ENCODE assay signal across 25 mouse cellular contexts in genomic region chr3:20353598-20353997, GRCm38 (mm10). TPM values are rescaled to one million over a fixed set of nuclear protein-coding genes. Genes with fewer than 3 reads are reported as not detected.
DNase-seq lines count a peak whose midpoint lies in the region; ATAC-seq and TF ChIP-seq lines count a peak whose summit lies in the region.
"Had no signal": no experiment of that assay in that cellular context is flagged by ENCODE, and none has a peak within 500 bp of the region (broad histone marks: within the 10 kb centered on the region; RNA-seq: fewer than 3 reads in every experiment).

No protein-coding gene starts in this region.

- H3K9me3 ChIP-seq in hindbrain, postnatal 0 days (ENCODE audit: low read length), result no peaks in the 10 kb centered on the region
- H3K9me3 ChIP-seq in hindbrain, embryonic 16.5 days (ENCODE audit: control insufficient read depth, low read length), result no peaks in the 10 kb centered on the region
- H3K9me3 ChIP-seq in lung, embryonic 16.5 days (ENCODE audit: control insufficient read depth, low read length), result no peaks in the 10 kb centered on the region
- no peaks in the 10 kb centered on the region for H3K9me3 ChIP-seq in stomach, embryonic 15.5 days
- H3K9me3 ChIP-seq: embryonic facial prominence, embryonic 12.5 days; forebrain, embryonic 12.5 days; heart, embryonic 12.5 days; hindbrain, embryonic 10.5 days had no signal

- no peak for TF ChIP-seq CTCF in hindbrain, postnatal 0 days (IDR thresholded peaks at IDR 0.05; ENCODE audit: low read depth)

- H3K27me3 ChIP-seq in hindbrain, postnatal 0 days (ENCODE audit: insufficient read depth, low read length), result no peaks in the 10 kb centered on the region
- no peaks in the 10 kb centered on the region for H3K27me3 ChIP-seq in hindbrain, embryonic 16.5 days (replicated peaks; ENCODE audit: control insufficient read depth, insufficient read depth, low read length)
- no peaks in the 10 kb centered on the region for H3K27me3 ChIP-seq in lung, embryonic 16.5 days (ENCODE audit: control insufficient read depth, insufficient read depth, low read depth, low read length)
- H3K27me3 ChIP-seq in stomach, embryonic 15.5 days (replicated peaks), result no peaks in the 10 kb centered on the region
- H3K27me3 ChIP-seq: CH12.LX; embryonic facial prominence, embryonic 12.5 days; forebrain, embryonic 12.5 days; heart, embryonic 12.5 days had no signal

- no peak overlapping the region for H3K9ac ChIP-seq in hindbrain, postnatal 0 days (replicated peaks; ENCODE audit: low read length)
- H3K9ac ChIP-seq in hindbrain, embryonic 16.5 days (ENCODE audit: low read depth, low read length), result no peak overlapping the region
- no peak overlapping the region for H3K9ac ChIP-seq in lung, embryonic 16.5 days (ENCODE audit: low read length)
- H3K9ac ChIP-seq in stomach, embryonic 15.5 days, result no peak overlapping the region
- H3K9ac ChIP-seq: embryonic facial prominence, embryonic 12.5 days; forebrain, embryonic 12.5 days; heart, embryonic 12.5 days; hindbrain, embryonic 14.5 days had no signal

- no peak overlapping the region for H3K4me2 ChIP-seq in hindbrain, postnatal 0 days (ENCODE audit: low read depth, low read length)
- H3K4me2 ChIP-seq in hindbrain, embryonic 16.5 days (ENCODE audit: low read length), result no peak overlapping the region
- no peak overlapping the region for H3K4me2 ChIP-seq in lung, embryonic 16.5 days (ENCODE audit: low read depth, low read length)
- no peak overlapping the region for H3K4me2 ChIP-seq in stomach, embryonic 15.5 days
- H3K4me2 ChIP-seq: embryonic facial prominence, embryonic 12.5 days; forebrain, embryonic 12.5 days; heart, embryonic 12.5 days; hindbrain, embryonic 14.5 days had no signal

- ATAC-seq in hindbrain, postnatal 0 days, result no peak
- ATAC-seq in hindbrain, embryonic 16.5 days, result no peak
- ATAC-seq in lung, embryonic 16.5 days (ENCODE audit: low read depth), result peak; percentile 51; the same call in 1 of the 2 replicates
- no peak; the same call in 1 of the 2 replicates for ATAC-seq in stomach, embryonic 15.5 days (ENCODE audit: insufficient read depth, low FRiP score, low read depth)

- H3K27ac ChIP-seq in hindbrain, postnatal 0 days, result no peak overlapping the region
- no peak overlapping the region for H3K27ac ChIP-seq in hindbrain, embryonic 16.5 days (ENCODE audit: low read depth, low read length)
- no peak overlapping the region for H3K27ac ChIP-seq in lung, embryonic 16.5 days (ENCODE audit: low read length)
- H3K27ac ChIP-seq in stomach, embryonic 15.5 days, result 0 out of 2 replicates have a peak overlapping the region, but pooled peaks have one; percentile 21
- H3K27ac ChIP-seq: embryonic facial prominence, embryonic 12.5 days; forebrain, embryonic 12.5 days; gastrocnemius, adult 2 months; hindbrain, embryonic 10.5 days; hindbrain, embryonic 14.5 days had no signal

- H3K4me3 ChIP-seq in hindbrain, postnatal 0 days (ENCODE audit: low read length), result no peak overlapping the region
- no peak overlapping the region for H3K4me3 ChIP-seq in hindbrain, embryonic 16.5 days (ENCODE audit: low read length)
- H3K4me3 ChIP-seq in lung, embryonic 16.5 days (ENCODE audit: low read length), result no peak overlapping the region
- H3K4me3 ChIP-seq in stomach, embryonic 15.5 days (replicated peaks), result no peak overlapping the region
- H3K4me3 ChIP-seq: embryonic facial prominence, embryonic 12.5 days; forebrain, embryonic 12.5 days; gastrocnemius, adult 2 months; heart, embryonic 12.5 days; hindbrain, embryonic 10.5 days had no signal

- DNase-seq in hindbrain, postnatal 0 days (ENCODE audit: low spot score), result peak; percentile 28
- DNase-seq in lung, postnatal 14 days, result no peak
- peak; percentile 28 for DNase-seq in NIH3T3 (ENCODE audit: low read depth)
- no peak for DNase-seq in layer of hippocampus, postnatal 14 days (ENCODE audit: low spot score in 2 of 2)
- DNase-seq: adrenal gland, adult 2 months; adrenal gland, postnatal 25 days; cerebellum, adult 2 months; cerebellum, postnatal 14 days; embryo, embryonic 11 days; gastrocnemius, adult 2 months; gastrocnemius, postnatal 25 days had no signal

- no peaks in the 10 kb centered on the region for H3K4me1 ChIP-seq in hindbrain, postnatal 0 days (ENCODE audit: insufficient read depth, low read length)
- no peaks in the 10 kb centered on the region for H3K4me1 ChIP-seq in hindbrain, embryonic 16.5 days (ENCODE audit: control insufficient read depth, insufficient read depth, low read depth, low read length)
- H3K4me1 ChIP-seq in lung, embryonic 16.5 days (replicated peaks; ENCODE audit: control insufficient read depth, insufficient read depth, low read length), result no peaks in the 10 kb centered on the region
- no peaks in the 10 kb centered on the region for H3K4me1 ChIP-seq in stomach, embryonic 15.5 days
- H3K4me1 ChIP-seq: embryonic facial prominence, embryonic 12.5 days; forebrain, embryonic 12.5 days; heart, embryonic 12.5 days; hindbrain, embryonic 10.5 days had no signal

- no peaks in the 10 kb centered on the region for H3K36me3 ChIP-seq in hindbrain, postnatal 0 days (ENCODE audit: insufficient read depth, low read length)
- H3K36me3 ChIP-seq in hindbrain, embryonic 16.5 days (ENCODE audit: control insufficient read depth, insufficient read depth, low read length), result no peaks in the 10 kb centered on the region
- no peaks in the 10 kb centered on the region for H3K36me3 ChIP-seq in lung, embryonic 16.5 days (ENCODE audit: control insufficient read depth, insufficient read depth, low read length)
- H3K36me3 ChIP-seq in stomach, embryonic 15.5 days, result no peaks in the 10 kb centered on the region
- H3K36me3 ChIP-seq: embryonic facial prominence, embryonic 12.5 days; forebrain, embryonic 12.5 days; heart, embryonic 12.5 days; hindbrain, embryonic 10.5 days had no signal

RNA-seq across cellular contexts. Expression of gene Agtr1b, which starts 13.4 kb away (rescaled TPM):
- 0.21 TPM in 1 of 2 replicates, not detected in the other for total RNA-seq in hindbrain, postnatal 0 days (2014; rRNA removed)
- 0.31 and 0.34 TPM in 2 replicates for polyA plus RNA-seq in hindbrain, postnatal 0 days (2015; fragmentation: Nextera tagmentation; extraction: Ambion mirVana)
- 0.30 and 0.46 TPM in 2 replicates for polyA plus RNA-seq in hindbrain, embryonic 16.5 days (2015; fragmentation: Nextera tagmentation; extraction: Ambion mirVana)
- polyA plus RNA-seq in lung, embryonic 16.5 days (2015; fragmentation: Nextera tagmentation; extraction: Ambion mirVana), result 2.2 and 2.8 TPM in 2 replicates
- polyA plus RNA-seq in stomach, embryonic 15.5 days (2015; fragmentation: Nextera tagmentation; extraction: Ambion mirVana), result 2.3 and 3.3 TPM in 2 replicates
- total RNA-seq in layer of hippocampus, postnatal 14 days (2021), result not detected
- total RNA-seq: CH12.LX; common myeloid progenitor, adult 5-6 weeks; gastrocnemius, adult 2 months; granulocyte monocyte progenitor cell, adult 5-6 weeks; heart, adult 8-10 months; heart, postnatal 25 days had no signal
- polyA plus RNA-seq: forebrain, embryonic 12.5 days; heart, embryonic 12.5 days; heart, embryonic 16.5 days; hindbrain, embryonic 10.5 days had no signal

Comparison
In these comparisons a context has a peak if more than half of its experiments do, and no peak if none do; other contexts are left out.
1. DNase-seq: peak in hindbrain, postnatal 0 days (single experiment) and NIH3T3 (single experiment); none in lung, postnatal 14 days (single experiment) and layer of hippocampus, postnatal 14 days (0 of 2).